Mouse (Mus musculus) left cerebral cortex, postnatal 4 days (tissue): Measurements from ENCODE around the gene Adpgk. TPM values are rescaled to one million over a fixed set of nuclear protein-coding genes. Genes with fewer than 3 reads are reported as not detected.
A peak's percentile ranks its signal among the peaks of the same experiment; 100 is the strongest.

Experiments
- DNase-seq: peaks from one replicate; pipeline ENCODE4 v3.0.0-alpha.2; 2022
- intact Hi-C: fragments of 180-260 bp; cut with DNase I; formaldehyde crosslinking; loops from one replicate; pipeline ENCODE4 v1.15.1; 2025
- total RNA-seq, 2 experiments: library from RNA; stranded (reverse); gene quantifications; 2 replicates each; pipeline ENCODE4 v1.2.3; 2021

The Adpgk gene
- total RNA-seq: 10 to 100 TPM; 19.4 to 21.7 TPM

DNA sequence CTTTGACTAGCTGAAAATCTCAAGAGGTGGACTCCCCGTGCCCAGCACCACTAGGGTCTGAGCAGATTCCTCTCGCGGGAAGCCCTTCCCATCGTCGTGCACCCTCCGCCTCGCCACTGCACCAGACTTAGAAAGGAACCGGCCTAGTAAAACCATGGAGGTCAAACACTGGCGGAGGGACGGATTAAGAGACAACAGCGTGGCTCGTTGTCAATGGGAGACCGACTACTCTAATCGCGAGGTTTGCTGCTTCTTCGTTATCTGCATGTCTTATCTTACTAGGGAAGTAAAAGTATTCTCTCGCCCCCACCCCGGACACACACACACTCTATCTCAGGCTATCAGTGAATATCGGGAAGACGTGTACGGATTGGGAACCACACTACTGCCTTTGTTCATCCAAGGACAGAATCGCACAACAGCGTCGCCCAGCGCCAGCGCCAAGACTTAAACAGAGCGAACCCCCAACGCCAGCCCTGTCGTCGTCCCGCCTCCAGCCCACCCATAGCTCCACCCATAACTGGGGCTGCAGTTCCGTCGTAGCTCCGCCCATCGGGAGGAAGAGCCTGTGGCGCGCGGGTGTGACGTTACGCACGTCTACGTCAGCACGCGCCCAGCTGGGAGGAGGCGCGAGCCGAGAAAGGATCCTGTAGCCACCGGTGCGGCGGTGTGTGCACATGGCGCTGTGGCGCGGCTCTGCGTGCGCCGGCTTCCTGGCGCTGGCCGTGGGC is at the start of gene Adpgk:
TSS of gene Adpgk (plus strand) at position 602 of the 731 bp plus-strand sequence.
- intact Hi-C loops: no loop called here
- peak; percentile 99 for DNase-seq

DNA sequence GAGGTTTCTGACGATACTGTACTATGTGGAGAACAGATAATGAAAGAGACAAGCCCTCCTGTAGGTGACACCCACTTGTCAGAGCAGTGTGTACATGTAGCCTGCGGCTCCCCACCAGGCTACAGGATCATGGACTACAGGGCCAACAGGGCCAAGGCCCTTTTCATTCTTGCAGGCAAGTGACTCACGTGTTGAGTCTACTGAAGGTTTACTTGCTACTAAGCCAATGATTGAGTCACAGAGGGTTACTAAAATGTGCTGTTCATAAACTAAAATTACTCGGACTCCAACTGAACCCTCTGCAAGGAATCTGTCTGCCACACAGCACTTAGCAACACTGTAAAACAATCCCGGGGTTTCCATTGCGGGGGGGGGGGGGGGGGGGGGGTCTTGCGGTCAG is 46.2 kb upstream of the Adpgk start:
- intact Hi-C loops: no loop called here
- no peak for DNase-seq

DNA sequence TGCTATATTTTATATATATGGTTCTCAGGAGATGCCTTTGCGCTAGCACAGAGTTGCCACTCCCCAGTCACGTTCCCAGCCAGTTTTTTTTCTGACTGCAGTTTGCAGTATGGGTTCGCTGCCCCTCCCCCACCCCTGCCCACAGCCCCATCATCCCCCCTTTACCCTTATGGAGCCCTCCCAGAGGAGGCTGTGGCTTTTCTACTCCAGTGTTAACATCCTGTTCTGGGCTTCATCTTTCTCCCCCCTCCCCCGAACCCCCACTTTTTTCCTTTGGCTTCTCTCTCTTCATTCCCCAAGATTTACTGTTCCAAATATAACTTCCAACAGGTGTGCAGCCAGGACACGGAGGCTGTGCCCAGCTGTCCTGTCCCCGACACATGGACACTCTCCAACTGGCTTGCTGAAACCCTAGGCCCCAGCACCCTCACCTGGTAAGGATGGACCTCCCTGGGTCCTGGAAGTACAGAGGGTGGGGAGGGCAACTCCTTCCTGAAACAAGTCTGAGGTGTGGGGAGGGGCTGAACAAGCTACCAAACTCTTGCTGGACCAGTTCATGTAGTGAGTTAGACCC is 44.8 kb upstream of the Adpgk start:
- intact Hi-C loops: no loop called here
- no peak for DNase-seq

DNA sequence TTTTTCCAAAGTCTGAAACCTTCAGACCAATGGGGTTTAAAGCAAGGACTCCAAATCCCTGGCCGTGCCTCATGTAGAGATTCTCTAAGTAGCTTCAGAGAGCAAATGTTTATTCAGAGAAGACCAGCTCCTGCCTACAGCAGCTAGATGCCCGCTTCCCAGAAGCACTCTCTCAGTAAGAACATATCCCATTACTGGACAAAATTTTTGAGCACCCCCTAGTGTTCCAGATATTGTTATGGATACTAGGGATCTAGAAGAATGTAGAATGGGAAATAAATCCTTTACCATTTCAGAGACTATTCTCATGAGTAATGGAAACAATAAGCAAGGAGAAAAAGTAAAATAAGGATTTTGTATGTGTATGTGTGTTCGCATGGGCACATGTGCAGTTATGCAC is 42.0 kb upstream of the Adpgk start:
- no peak for DNase-seq
- intact Hi-C loops: no loop called here

DNA sequence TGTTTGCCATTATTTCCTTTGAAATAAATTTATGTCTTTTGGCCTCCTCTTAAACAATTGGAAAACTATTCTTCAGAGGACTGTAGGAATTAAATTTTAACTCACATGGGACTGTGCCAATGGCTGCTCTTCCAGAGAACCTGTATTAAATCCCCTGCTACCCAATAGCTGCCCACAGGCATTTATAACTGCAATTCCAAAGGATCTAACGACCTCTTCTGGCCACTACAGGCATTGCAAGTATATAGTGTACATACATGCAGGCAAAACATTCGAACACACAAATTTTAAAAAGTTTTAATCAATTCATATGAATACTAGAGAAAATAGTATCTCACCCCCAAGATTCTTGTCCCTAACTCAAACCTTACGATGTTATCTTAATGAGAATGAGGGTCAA is 41.1 kb upstream of the Adpgk start:
- no peak for DNase-seq
- intact Hi-C loops: no loop called here

DNA sequence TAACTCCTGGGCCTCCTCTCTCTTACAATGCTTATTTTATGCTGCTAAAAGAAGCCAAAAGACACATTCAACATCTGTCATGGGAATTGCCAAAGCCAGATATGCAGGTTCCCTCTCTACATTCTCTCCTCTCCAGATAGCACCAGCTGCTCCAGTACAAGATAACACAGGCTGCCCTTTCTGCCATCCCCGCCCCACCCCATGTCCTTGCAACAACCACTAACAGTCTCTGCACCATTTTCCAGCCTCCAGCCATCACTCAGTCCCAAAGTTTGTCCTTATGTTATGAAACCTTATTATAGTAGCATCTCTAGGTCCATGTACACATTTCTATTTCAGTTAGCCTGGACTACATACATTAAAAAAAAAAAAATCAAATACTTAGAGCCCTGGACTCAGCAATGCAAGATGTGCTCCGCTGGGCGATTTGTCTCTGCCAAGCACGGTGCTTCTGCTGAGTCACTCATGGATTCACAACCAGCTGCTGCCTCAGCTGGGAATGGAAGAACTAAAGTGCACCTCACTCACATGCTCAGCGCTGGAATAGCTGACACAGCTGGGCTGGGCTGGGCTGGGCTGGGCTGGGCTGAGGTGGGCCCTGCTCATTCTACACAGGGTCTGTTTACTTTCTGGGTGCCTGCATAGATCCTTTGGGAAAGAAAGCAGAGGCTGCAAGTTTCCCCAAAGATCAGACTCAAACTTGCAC is 36.5 kb upstream of the Adpgk start:
- intact Hi-C loops: no loop called here
- DNase-seq: no peak

DNA sequence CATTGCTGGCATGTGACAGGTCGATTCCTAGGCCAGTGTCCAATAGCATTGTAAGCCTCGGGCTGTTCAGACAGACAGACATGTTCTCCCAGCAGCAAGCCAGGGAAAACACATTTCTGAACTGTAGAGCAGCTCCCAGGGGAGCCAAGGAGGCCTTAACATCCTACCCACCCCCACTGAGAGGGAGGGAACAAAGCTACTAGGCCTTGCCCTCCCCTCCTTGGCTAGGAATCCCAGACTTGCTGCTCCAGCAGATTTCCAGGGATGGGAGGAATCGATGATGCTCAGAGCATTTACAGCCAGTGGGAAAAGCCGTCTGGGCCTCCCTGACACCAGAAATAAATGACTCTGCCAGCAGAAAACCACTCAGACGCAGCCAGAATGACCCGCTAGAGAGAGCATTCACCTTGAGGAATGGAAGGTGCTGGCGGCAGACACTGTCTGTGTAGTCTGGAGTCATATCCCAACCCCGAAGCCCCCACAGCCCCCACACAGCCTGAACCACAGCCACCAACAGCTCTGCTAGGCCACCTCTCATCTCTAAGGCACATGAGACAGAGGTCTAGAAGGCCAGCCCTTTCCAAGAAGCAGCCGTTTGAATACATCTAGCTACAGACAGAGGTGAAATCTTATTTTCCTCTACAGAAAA is 31.4 kb upstream of the Adpgk start:
- intact Hi-C loops: no loop called here

DNA sequence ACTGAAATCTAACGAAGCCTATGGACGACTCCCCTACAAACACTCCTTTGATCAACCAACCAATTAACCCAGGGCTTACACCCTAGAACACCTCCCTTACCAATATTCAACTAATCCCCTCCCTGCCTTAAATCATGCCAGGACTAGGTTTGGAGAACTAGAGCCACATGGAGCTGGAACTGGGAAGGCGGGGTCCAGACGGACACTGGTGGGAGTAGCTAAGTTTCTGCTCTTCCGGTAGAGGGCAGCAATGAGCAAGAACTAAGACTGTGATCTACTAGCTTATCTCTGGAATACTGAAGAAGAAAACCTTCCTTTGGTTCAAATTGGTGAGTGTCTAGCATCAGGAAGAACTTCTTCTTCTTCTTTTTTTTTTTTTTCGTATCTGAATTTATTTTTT is 25.0 kb upstream of the Adpgk start:
- no peak for DNase-seq
- intact Hi-C loops: no loop called here

More for the DNA sequence above, 31.4 kb upstream of the Adpgk start:
- no peak for DNase-seq

DNA sequence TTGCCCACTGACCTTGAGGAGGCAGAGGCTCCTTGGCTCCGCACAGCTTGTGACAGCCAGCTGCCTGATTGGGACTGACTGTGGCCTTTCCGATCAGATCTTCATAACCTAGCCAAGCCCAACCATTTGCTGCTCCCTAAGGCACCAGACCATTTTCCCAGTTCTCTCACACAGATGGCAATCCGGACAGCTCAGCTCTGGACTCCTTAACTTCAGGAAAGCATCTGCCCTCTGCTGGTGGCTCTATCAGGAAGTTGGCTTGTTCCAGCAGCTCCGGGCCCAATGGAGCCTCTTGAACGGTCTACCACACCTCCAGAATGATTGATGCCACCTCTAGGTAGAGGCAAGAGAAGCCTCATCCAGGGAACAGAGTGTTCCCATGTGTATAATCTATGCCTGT is 21.6 kb upstream of the Adpgk start:
- peak; percentile 88 for DNase-seq
- intact Hi-C loops: loop anchor here (10.0 kb wide), 1 partner anchor 135 kb away; no protein-coding TSS in a partner anchor

DNA sequence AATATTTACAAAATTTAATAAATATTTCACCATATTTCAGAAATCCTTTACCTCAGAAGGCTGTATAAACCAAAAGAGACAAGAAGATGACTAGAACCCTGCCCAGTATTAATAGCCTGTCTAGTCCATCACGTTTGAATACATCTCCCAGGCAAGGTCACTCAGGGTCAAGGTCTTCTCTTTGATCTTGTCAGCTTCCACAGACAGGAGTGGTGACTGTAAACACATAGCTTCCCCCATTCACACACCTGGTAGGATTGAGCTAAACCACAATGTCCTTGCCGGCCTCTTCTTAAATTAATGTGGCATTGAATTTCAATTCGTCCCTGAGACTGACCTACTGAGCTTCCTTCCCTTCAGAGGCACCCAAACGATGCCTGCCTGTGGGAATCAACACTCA is 20.3 kb upstream of the Adpgk start:
- DNase-seq: no peak
- intact Hi-C loops: loop anchor here (10.0 kb wide), 1 partner anchor 136 kb away; no protein-coding TSS in a partner anchor

DNA sequence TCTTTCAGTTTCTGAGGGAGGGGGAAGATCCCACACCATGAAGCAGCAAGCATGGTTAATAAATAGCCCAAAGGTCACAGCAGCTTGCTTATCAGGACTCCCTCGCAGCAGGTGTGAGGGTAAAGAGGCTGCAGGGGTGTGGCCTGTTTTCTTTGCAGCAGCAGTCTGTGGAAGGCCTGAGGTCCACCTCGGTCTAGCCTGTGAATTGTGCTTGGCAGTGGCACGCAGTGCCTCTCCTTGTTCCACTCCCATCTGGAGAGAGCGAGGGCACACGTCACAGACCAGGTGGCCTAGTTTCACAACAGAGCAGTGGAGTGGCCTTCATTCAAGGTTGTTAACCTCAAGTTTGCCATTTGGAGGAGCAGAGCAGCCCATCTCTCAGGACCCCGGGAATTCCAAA is 19.6 kb upstream of the Adpgk start:
- DNase-seq: no peak
- intact Hi-C loops: loop anchor here (10.0 kb wide), 1 partner anchor 137 kb away; no protein-coding TSS in a partner anchor

DNA sequence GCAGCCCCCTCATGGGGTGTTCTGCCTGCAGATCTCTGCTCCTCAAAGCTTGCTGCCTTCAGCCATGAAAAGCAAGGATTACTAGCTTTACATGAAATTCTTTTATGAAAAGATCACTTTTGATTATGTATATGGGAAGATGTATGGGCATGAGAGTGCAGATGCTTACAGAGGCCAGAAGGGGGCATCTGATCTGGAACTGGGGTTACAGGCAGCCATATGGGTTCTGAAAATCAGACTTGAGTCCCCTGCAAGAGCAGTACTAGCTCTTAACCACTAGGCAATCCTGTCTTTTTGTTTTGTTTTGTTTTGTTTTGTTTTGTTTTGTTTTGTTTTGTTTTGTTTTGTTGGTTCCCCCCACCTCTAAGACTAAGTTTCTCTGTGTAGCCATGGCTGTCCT is 18.2 kb upstream of the Adpgk start:
- intact Hi-C loops: loop anchor here (10.0 kb wide), 1 partner anchor 138 kb away; no protein-coding TSS in a partner anchor
- DNase-seq: no peak

DNA sequence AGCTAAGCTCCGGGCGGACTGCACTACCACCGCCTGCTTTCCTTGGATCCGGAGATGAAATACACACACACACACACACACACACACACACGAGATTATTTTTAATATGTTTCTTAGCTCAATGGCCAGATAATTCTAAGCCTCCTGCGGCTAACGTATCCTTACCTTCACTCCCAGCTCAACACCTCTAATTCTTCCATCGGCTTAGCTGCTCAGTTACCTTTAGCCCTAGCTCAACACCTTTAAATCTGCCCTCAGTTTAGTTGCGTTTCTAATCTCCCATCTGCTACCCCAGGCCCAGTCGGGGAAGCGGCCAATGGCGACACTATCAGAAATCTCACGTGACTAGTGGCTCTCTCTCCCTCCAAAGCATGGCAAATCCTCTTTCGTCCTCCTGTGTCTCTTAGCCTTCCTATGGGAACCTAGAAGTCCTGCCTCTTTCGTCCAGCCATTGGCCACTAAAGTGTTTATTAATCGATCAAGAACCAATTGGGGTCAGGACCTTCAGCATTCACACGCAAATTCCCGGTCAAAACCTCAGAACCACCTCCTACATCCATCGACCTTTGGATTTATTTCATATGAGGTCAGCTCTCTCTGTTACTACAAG is 16.4 kb upstream of the Adpgk start:
- DNase-seq: no peak
- intact Hi-C loops: loop anchor here (10.0 kb wide), 1 partner anchor 140 kb away; no protein-coding TSS in a partner anchor

DNA sequence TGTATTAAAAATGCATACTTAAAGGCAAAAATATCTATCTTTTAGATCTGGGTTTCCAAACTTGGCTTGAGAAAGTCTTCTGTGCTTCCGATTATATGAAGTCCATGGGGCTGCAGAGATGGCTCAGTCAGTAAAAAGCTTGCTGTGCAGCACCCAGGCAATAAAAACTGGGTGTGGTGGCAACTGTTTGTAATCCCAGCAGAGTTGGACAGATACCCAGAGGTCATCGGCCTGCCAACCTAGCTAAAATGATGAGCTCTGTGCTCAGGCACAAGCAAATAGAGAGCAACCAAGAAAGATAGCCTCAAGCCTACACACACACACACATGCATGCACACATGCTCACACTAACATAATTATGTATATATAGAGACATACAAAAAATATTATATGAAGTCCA is 13.2 kb upstream of the Adpgk start:
- intact Hi-C loops: loop anchor here (10.0 kb wide), 1 partner anchor 143 kb away; no protein-coding TSS in a partner anchor
- no peak for DNase-seq

DNA sequence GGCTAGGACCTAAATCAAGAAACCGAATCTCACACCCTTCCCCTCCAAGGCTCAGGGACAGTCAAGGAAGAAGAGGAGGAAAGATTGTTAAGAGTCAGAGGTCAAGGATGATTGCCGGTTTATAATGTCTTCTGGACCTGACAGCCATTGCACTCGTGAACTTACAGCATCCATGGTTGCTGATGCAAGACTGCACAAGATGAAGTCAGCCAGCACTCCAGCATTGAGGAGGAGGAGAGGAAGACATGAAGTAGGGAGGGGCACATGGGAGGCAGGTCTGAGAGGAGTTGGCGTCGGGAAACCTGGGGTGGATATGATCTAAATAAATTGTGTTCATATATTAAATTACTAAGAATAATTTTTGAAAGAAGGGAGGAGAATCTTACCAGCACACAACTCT is 12.7 kb upstream of the Adpgk start:
- intact Hi-C loops: loop anchor here (10.0 kb wide), 1 partner anchor 144 kb away; no protein-coding TSS in a partner anchor
- no peak for DNase-seq

DNA sequence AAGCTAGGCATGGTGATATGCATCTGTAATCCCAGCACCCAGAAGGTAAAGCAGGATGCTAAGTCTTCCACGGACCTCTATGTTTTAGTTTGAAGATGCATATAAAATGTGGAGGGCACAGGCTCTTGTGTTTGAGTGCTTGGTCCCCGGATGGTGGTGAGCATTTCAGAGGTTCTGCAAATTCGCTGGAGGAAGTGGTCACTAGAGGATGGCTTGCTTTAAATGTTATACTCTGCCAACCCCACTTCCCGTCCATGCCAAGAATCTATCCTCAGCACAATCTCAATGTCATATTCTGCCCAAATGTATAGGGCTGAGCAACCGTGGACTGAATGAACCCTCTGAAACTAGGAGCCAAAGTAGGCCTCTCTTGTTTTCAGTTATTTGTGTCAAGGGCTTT is 10.5 kb upstream of the Adpgk start:
- intact Hi-C loops: no loop called here

DNA sequence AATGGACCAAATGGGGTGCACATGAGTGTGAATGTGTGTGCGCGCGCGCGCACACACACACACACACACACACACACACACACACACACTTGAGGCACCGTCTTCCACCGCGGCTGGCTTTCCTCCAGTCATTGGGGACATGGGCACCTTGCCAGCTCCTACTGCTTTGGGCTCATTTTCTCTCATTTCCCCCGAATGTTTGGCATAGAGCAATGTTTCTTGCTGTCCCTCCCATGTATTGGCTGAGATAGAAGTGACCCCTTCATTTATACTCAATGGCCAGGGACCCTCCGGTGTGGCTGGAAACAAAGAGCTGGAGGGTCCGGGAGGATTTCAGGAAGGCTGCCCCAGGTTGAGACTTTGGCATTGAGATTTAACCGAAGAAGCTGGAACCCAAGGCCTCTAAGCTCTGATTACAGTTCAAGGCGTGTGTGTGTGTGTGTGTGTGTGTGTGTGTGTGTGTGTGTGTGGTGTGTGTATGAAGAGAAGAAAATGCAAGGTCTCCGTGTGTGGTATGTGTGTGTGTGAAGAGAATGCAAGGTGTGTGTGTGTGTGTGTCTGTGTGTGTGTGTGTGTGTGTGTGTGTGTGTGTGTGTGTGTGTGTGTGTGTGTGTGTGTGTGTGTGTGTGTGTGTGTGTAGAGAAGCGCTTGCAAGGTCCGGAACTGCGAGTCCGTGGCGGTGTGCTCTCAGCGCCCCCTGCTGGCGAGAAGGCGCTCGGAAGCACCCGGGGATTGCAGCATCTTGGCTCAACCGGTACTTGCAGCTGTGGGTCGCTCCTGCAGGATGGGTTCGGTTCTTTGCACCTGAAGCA is 9.3 kb upstream of the Adpgk start:
- DNase-seq: peak; percentile 88
- intact Hi-C loops: loop anchor here (2.0 kb wide), 1 partner anchor 269 kb away; no protein-coding TSS in a partner anchor

More for the DNA sequence above, 10.5 kb upstream of the Adpgk start:
- DNase-seq: no peak

DNA sequence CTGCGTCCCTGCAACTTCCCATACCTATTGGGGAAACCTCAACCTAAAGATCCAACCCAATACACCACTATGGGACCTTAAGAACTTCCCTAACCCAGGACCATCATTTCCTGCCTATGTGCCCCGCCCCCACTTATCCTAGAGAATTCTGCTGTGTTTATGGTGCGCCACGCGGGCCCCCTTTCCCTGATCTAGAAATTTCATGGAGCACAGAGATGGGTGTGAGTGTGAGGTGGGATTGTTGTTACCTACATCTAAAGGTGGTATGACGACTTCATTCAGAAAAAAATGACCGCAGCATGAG is 8.7 kb upstream of the Adpgk start:
- DNase-seq: no peak

DNA sequence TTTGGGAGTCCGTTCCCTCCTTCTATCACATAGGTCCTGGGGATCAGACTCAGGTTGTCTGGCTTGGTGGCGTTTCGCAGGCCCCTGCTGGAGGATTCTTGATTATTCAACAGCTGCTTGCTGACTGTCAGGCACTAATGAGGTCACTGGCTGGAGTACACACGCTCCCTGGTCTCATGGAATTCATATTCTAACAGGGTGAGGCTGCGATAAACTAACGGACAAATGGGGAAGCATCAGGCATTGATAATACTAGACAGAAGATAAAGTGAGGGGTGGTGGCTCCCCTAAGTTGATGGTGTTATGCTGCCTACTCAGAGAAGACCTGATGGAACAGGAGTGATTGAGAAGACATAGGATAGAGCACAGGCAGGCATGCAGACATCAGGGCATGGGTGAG is 5.7 kb upstream of the Adpgk start:
- no peak for DNase-seq
- intact Hi-C loops: no loop called here

More for the DNA sequence above, 8.7 kb upstream of the Adpgk start:
- intact Hi-C loops: loop anchor here (2.0 kb wide), 1 partner anchor 270 kb away; no protein-coding TSS in a partner anchor

DNA sequence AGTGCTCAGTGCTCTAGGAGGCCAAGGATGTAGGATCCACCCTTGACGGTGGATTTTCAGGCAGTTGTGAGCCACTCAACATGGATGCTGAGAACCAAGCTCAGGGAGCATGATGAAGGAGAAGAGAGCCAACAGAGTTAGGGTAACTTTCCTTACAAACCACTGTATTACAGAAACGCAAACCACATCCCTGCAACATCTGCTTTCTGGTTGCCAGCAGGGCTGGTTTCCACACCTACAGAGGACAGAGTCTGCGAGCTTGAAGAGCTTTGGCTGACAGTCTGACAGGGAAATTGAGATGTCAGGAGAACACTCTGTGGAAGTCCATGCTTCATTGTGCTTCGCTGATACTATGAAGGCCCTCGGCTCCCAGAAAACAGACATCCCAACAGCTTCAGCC is 3.3 kb upstream of the Adpgk start:
- intact Hi-C loops: no loop called here
- DNase-seq: no peak
